Mouse (Mus musculus): ENCODE data around the gene Nkx2-1. TPM values are rescaled to one million over a fixed set of nuclear protein-coding genes. Genes with fewer than 3 reads are reported as not detected.

Gene Nkx2-1
- polyA plus RNA-seq, 1 experiment from 2014 or later: not detected

DNA sequence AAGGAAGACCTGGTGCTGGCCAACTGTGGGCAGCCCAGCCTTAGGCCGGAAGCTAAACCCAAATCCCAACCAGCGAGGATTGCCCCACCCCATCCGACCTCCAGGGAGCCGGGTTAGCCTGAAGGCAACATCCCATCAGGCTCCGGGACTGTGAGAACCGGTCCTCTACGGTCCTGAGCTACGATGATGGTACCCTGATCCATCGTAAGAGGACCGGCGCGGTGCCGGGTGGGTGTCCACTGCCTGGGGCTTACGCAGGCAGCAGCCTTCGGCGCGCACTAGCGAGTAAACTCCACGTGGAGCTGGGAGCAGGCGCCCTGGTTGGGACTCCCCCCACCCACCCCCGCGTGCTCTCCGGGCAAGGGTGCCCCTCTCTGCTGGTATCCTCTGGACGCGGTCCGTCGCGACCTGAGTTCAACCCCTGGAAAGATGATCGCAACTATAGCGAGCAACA, 16.9 kb downstream of the Nkx2-1 start:
- H3K27me3 ChIP-seq (ENCODE audit: control insufficient read depth, insufficient read depth, low read length): peaks cover 52% of the 10 kb centered on the region
- H3K27ac ChIP-seq (ENCODE audit: low read length): no peak overlapping the region
- no peaks in the 10 kb centered on the region for H3K4me1 ChIP-seq (ENCODE audit: control insufficient read depth, insufficient read depth, low read length)
- no peak overlapping the region for H3K9ac ChIP-seq (replicated peaks; ENCODE audit: low read depth, low read length)
- no peak overlapping the region for H3K4me3 ChIP-seq (ENCODE audit: low read depth, low read length)
- H3K9me3 ChIP-seq (ENCODE audit: control insufficient read depth, low read depth, low read length): no peaks in the 10 kb centered on the region; the same call in 1 of the 2 replicates
- WGBS: 1% methylated on average over 30 of the region's 30 CpGs
- no peaks in the 10 kb centered on the region for H3K36me3 ChIP-seq (ENCODE audit: control insufficient read depth, insufficient read depth, low read length)
- no peak overlapping the region for H3K4me2 ChIP-seq (replicated peaks; ENCODE audit: low read depth, low read length)
- no peak for ATAC-seq (ENCODE audit: insufficient number of reproducible peaks, insufficient read depth, low FRiP score, low read depth)

DNA sequence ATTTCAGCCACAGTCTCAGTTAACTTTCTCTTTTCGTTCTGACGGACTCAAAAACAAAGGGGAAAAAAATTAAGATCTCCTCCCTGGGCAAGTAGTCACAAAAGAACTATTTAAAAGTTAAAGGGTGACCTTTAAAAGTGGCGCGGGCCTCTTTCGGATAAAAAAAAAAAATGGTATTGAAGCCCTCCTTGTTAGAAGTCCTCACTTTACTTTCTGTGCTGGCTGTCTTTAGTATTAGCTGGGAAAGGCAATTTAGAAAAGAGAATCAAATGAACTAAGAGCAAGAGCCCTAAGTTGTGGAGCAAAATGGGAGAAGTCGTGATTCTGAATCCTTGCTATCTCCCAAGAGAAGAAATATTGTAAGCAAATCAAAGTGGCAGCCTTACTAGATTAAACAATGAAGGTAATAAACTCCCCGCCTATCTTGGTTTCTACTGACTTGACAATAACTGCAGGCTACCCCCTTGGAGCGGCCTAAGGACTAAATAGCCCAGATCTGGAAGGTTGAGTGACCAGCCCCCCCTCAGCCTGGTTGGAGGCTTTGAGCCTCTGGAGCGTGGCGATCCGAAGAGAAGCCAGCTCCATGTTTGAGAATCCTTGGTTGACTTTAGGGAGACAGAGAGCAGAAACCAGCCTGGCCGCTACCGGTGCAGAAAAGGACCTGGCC, 17.5 kb downstream of the Nkx2-1 start:
- WGBS: 20% methylated on average over 13 of the region's 13 CpGs
- Histone ChIP-seq H3K27ac (ENCODE audit: low read length) (no peak overlapping the region), H3K9me3 (ENCODE audit: control insufficient read depth, low read depth, low read length) (no peaks in the 10 kb centered on the region; the same call in 1 of the 2 replicates), H3K9ac (replicated peaks; ENCODE audit: low read depth, low read length) (no peak overlapping the region), H3K4me3 (ENCODE audit: low read depth, low read length) (no peak overlapping the region), H3K36me3 (ENCODE audit: control insufficient read depth, insufficient read depth, low read length) (no peaks in the 10 kb centered on the region), H3K4me2 (replicated peaks; ENCODE audit: low read depth, low read length) (no peak overlapping the region), H3K27me3 (ENCODE audit: control insufficient read depth, insufficient read depth, low read length) (peaks cover 52% of the 10 kb centered on the region), H3K4me1 (ENCODE audit: control insufficient read depth, insufficient read depth, low read length) (no peaks in the 10 kb centered on the region)
- no peak for ATAC-seq (ENCODE audit: insufficient number of reproducible peaks, insufficient read depth, low FRiP score, low read depth)

DNA sequence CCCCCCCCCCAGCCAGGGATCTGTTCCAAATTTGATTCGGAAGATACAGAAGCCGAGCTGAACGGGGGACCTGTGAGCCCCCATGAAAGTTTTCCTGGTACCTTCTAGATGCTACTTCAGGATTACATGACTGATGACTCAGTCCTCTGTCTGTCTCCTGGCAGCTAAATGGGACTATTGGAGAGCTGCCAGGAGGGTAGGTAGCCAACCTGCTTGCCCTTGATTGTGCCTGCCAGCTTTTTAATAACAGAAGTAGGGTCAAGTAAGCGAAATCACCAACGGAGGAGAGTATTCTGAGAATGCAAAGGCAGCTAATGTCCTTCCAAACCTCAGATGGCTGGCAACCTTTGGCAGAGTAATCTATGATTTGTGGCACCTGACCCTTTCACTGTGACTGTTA, 18.5 kb downstream of the Nkx2-1 start:
- no peak for ATAC-seq (ENCODE audit: insufficient number of reproducible peaks, insufficient read depth, low FRiP score, low read depth)
- no peaks in the 10 kb centered on the region for H3K36me3 ChIP-seq (ENCODE audit: control insufficient read depth, insufficient read depth, low read length)
- no peak overlapping the region for H3K27ac ChIP-seq (ENCODE audit: low read length)
- peaks cover 42% of the 10 kb centered on the region for H3K27me3 ChIP-seq (ENCODE audit: control insufficient read depth, insufficient read depth, low read length)
- no peak overlapping the region for H3K4me2 ChIP-seq (replicated peaks; ENCODE audit: low read depth, low read length)
- 54% methylated on average over 5 of the region's 5 CpGs for WGBS
- no peaks in the 10 kb centered on the region for H3K4me1 ChIP-seq (ENCODE audit: control insufficient read depth, insufficient read depth, low read length)
- H3K9me3 ChIP-seq (ENCODE audit: control insufficient read depth, low read depth, low read length): no peaks in the 10 kb centered on the region; the same call in 1 of the 2 replicates
- H3K9ac ChIP-seq (replicated peaks; ENCODE audit: low read depth, low read length): no peak overlapping the region
- H3K4me3 ChIP-seq (ENCODE audit: low read depth, low read length): no peak overlapping the region

DNA sequence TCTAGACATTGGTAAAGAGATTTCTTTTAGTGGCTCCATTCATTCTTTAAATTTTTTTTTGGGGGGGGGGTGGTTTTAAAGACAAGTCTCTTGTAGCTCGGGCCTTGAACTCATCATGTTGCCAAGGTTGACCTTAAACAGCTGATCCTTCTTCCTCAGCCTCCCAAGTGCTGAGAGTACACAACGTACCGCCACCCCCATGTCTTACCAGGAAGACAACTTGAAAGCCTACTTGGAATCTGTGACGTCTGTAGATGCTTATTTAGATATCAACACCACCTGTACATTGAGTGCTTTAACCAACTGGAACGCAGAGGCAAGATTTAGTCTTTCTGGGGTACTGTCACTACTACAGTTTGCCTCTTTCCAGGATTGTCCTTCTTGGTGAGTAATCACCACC, 21.9 kb downstream of the Nkx2-1 start:
- Histone ChIP-seq H3K4me2 (replicated peaks; ENCODE audit: low read depth, low read length) (no peak overlapping the region), H3K27ac (ENCODE audit: low read length) (no peak overlapping the region), H3K9me3 (ENCODE audit: control insufficient read depth, low read depth, low read length) (no peaks in the 10 kb centered on the region), H3K36me3 (ENCODE audit: control insufficient read depth, insufficient read depth, low read length) (no peaks in the 10 kb centered on the region), H3K4me3 (ENCODE audit: low read depth, low read length) (no peak overlapping the region), H3K9ac (replicated peaks; ENCODE audit: low read depth, low read length) (no peak overlapping the region), H3K27me3 (ENCODE audit: control insufficient read depth, insufficient read depth, low read length) (peaks cover 20% of the 10 kb centered on the region), H3K4me1 (ENCODE audit: control insufficient read depth, insufficient read depth, low read length) (no peaks in the 10 kb centered on the region)
- 89% methylated on average over 5 of the region's 5 CpGs for WGBS
- no peak for ATAC-seq (ENCODE audit: insufficient number of reproducible peaks, insufficient read depth, low FRiP score, low read depth)

DNA sequence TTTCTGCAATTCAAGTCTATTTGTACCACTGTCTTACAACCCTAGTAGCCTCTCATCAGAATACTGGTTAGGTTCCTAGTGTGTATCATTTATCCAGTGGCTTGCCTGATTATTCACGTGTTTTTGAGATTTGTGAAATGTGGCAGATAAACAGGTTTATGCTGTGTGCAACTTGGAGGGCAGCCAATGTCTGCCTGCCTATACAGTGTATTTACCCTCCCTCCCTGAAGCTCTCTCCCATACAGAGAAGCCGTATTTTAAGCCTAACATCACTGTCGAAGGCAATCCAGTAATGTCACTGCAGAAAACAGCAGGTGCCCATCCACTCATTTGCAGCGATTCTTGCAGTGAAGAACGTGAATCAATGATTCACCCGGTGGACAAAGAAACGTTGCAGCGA, 28.3 kb downstream of the Nkx2-1 start:
- Histone ChIP-seq H3K36me3 (ENCODE audit: control insufficient read depth, insufficient read depth, low read length) (no peaks in the 10 kb centered on the region), H3K27ac (ENCODE audit: low read length) (no peak overlapping the region), H3K27me3 (ENCODE audit: control insufficient read depth, insufficient read depth, low read length) (peaks cover 5% of the 10 kb centered on the region; the same call in 1 of the 2 replicates), H3K4me2 (replicated peaks; ENCODE audit: low read depth, low read length) (no peak overlapping the region), H3K4me3 (ENCODE audit: low read depth, low read length) (no peak overlapping the region), H3K9ac (replicated peaks; ENCODE audit: low read depth, low read length) (no peak overlapping the region), H3K4me1 (ENCODE audit: control insufficient read depth, insufficient read depth, low read length) (no peaks in the 10 kb centered on the region), H3K9me3 (ENCODE audit: control insufficient read depth, low read depth, low read length) (no peaks in the 10 kb centered on the region)
- no peak for ATAC-seq (ENCODE audit: insufficient number of reproducible peaks, insufficient read depth, low FRiP score, low read depth)
- 35% methylated on average over 8 of the region's 8 CpGs for WGBS

DNA sequence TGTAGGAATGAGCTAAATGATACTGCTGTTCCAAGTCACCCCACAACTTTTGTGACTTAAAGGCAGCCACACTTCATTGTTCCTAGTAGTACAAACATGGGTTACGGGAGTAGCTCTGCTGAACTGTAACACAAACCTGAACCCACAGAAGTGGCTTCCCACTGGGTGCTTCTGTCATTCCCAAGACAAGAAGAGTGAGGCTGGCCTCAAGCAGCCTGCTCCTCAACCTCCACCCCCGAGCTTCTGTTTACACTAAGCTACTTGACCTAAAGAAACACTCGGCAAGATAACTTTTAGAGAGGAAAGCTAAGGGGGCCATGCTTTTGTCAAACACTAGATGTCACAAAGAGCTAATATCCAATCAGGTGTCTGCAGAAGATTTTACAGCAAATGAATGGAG, 49.7 kb downstream of the Nkx2-1 start:
- no peak for ATAC-seq (ENCODE audit: insufficient number of reproducible peaks, insufficient read depth, low FRiP score, low read depth)
- 19% methylated on average over 3 of the region's 3 CpGs for WGBS
- no peak overlapping the region for H3K27ac ChIP-seq (ENCODE audit: low read length)
- H3K4me2 ChIP-seq (replicated peaks; ENCODE audit: low read depth, low read length): no peak overlapping the region
- H3K27me3 ChIP-seq (ENCODE audit: control insufficient read depth, insufficient read depth, low read length): no peaks in the 10 kb centered on the region
- H3K9me3 ChIP-seq (ENCODE audit: control insufficient read depth, low read depth, low read length): no peaks in the 10 kb centered on the region
- H3K9ac ChIP-seq (replicated peaks; ENCODE audit: low read depth, low read length): no peak overlapping the region
- H3K36me3 ChIP-seq (ENCODE audit: control insufficient read depth, insufficient read depth, low read length): no peaks in the 10 kb centered on the region
- no peak overlapping the region for H3K4me3 ChIP-seq (ENCODE audit: low read depth, low read length)
- no peaks in the 10 kb centered on the region for H3K4me1 ChIP-seq (ENCODE audit: control insufficient read depth, insufficient read depth, low read length)

DNA sequence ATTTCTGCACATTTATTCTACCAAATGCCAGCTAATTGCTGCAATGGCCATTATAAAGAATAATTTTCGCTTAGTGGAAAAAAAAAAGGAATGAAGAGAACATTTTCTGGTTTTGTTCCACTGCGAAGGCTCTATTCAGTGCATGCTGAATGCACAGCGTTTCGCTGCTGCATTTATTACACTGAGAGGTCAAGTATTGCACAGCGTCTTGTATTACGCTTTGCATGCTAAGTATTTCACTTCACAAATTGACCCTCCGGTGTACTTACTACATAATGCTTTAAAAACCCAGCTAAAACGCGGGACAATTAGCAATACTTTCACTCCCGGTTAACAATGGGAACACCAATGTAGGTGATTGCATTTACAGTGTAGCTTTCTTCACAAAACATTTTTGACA, 54.1 kb downstream of the Nkx2-1 start:
- no peak for ATAC-seq (ENCODE audit: insufficient number of reproducible peaks, insufficient read depth, low FRiP score, low read depth)
- H3K9me3 ChIP-seq (ENCODE audit: control insufficient read depth, low read depth, low read length): no peaks in the 10 kb centered on the region
- H3K9ac ChIP-seq (replicated peaks; ENCODE audit: low read depth, low read length): no peak overlapping the region
- H3K36me3 ChIP-seq (ENCODE audit: control insufficient read depth, insufficient read depth, low read length): no peaks in the 10 kb centered on the region
- 85% methylated on average over 10 of the region's 10 CpGs for WGBS
- no peak overlapping the region for H3K27ac ChIP-seq (ENCODE audit: low read length)
- H3K4me3 ChIP-seq (ENCODE audit: low read depth, low read length): no peak overlapping the region
- H3K4me2 ChIP-seq (replicated peaks; ENCODE audit: low read depth, low read length): no peak overlapping the region
- no peaks in the 10 kb centered on the region for H3K27me3 ChIP-seq (ENCODE audit: control insufficient read depth, insufficient read depth, low read length)
- H3K4me1 ChIP-seq (ENCODE audit: control insufficient read depth, insufficient read depth, low read length): no peaks in the 10 kb centered on the region

Data from stomach, embryonic 14.5 days (tissue).